Mouse (Mus musculus): ENCODE data around the gene Lypla2. TPM values are rescaled to one million over a fixed set of nuclear protein-coding genes. Genes with fewer than 3 reads are reported as not detected.
A peak's percentile ranks its signal among the peaks of the same experiment; 100 is the strongest.

The Lypla2 gene
- total and polyA plus RNA-seq, 3 experiments = 54.9 to 91.8 (median 57.2) TPM

GRCm38 (mm10) chr4:135995118-135995517 is 22.7 kb upstream of the Lypla2 start:
- Histone ChIP-seq H3K4me3 (replicated peaks in 1 of 3; ENCODE audit: low read depth in 2 of 3, low read length in 2 of 3, poor library complexity in 1 of 3) (no peak overlapping the region), H3K4me2 (ENCODE audit: insufficient read depth, low read depth, poor library complexity, severe bottlenecking) (no peak overlapping the region), H3K4me1 (ENCODE audit: control insufficient read depth in 1 of 2, insufficient read depth in 2 of 2) (no peaks in the 10 kb centered on the region), H3K9ac (ENCODE audit: insufficient read depth, low read depth) (no peak overlapping the region), H3K27me3 (replicated peaks) (no peaks in the 10 kb centered on the region), H3K36me3 (replicated peaks in 1 of 2; ENCODE audit: control insufficient read depth in 1 of 2, insufficient read depth in 1 of 2, low read length in 1 of 2) (no peaks in the 10 kb centered on the region), H3K27ac (ENCODE audit: insufficient read depth, low read depth) (no peak overlapping the region), H3K79me2 (replicated peaks; ENCODE audit: control insufficient read depth, extremely low read depth, insufficient read depth, poor library complexity, severe bottlenecking) (no peaks in the 10 kb centered on the region), H3K9me3 (replicated peaks; ENCODE audit: low read length) (peaks cover 15% of the 10 kb centered on the region)
- TF ChIP-seq BHLHE40 (IDR thresholded peaks at IDR 0.05; ENCODE audit: low read depth, low read length) = no peak
- no peak for TF ChIP-seq ZNF384 (IDR thresholded peaks at IDR 0.05; ENCODE audit: low read depth, low read length)
- TF ChIP-seq USF1 (IDR thresholded peaks at IDR 0.05; ENCODE audit: low read depth, low read length) = no peak
- TF ChIP-seq CHD1 (IDR thresholded peaks at IDR 0.05; ENCODE audit: low read depth, low read length) = no peak
- TF ChIP-seq MXI1 (IDR thresholded peaks at IDR 0.05; ENCODE audit: low read depth, low read length) = no peak
- DNase-seq (ENCODE audit: extremely low read depth) = no peak
- in situ Hi-C loops (cut with MboI; ENCODE audit: low pct_ligation_motif_present, low pct_unique_long_range_greater_than_20kb, low sequenced_read_pairs) = no loop called here
- dilution Hi-C loops (cut with MboI; ENCODE audit: extremely low pct_ligation_motif_present, extremely low pct_unique_long_range_greater_than_20kb, low sequenced_read_pairs) = no loop called here

- H3K36me3 ChIP-seq (replicated peaks in 1 of 2; ENCODE audit: control insufficient read depth in 1 of 2, insufficient read depth in 1 of 2, low read length in 1 of 2) = no peaks in the 10 kb centered on the region
- no peaks in the 10 kb centered on the region for H3K27me3 ChIP-seq (replicated peaks)
- no peak overlapping the region for H3K4me2 ChIP-seq (ENCODE audit: insufficient read depth, low read depth, poor library complexity, severe bottlenecking)
- dilution Hi-C loops (cut with MboI; ENCODE audit: extremely low pct_ligation_motif_present, extremely low pct_unique_long_range_greater_than_20kb, low sequenced_read_pairs) = no loop called here
- no peaks in the 10 kb centered on the region for H3K79me2 ChIP-seq (replicated peaks; ENCODE audit: control insufficient read depth, extremely low read depth, insufficient read depth, poor library complexity, severe bottlenecking)
- in situ Hi-C loops (cut with MboI; ENCODE audit: low pct_ligation_motif_present, low pct_unique_long_range_greater_than_20kb, low sequenced_read_pairs) = no loop called here
- H3K9ac ChIP-seq (ENCODE audit: insufficient read depth, low read depth) = no peak overlapping the region
- peaks cover 15% of the 10 kb centered on the region for H3K9me3 ChIP-seq (replicated peaks; ENCODE audit: low read length)
- H3K27ac ChIP-seq (ENCODE audit: insufficient read depth, low read depth) = no peak overlapping the region
- TF ChIP-seq E2F4 (IDR thresholded peaks at IDR 0.05; ENCODE audit: insufficient replicate concordance, low read depth, low read length) (no peak), ELF1 (IDR thresholded peaks at IDR 0.05; ENCODE audit: low read depth, low read length) (no peak), BHLHE40 (IDR thresholded peaks at IDR 0.05; ENCODE audit: low read depth, low read length) (no peak), MAZ (IDR thresholded peaks at IDR 0.05; ENCODE audit: low read depth, low read length) (no peak), MXI1 (IDR thresholded peaks at IDR 0.05; ENCODE audit: low read depth, low read length) (no peak)
- H3K4me3 ChIP-seq (replicated peaks in 1 of 3; ENCODE audit: low read depth in 2 of 3, low read length in 2 of 3, poor library complexity in 1 of 3) = no peak overlapping the region
- H3K4me1 ChIP-seq (ENCODE audit: control insufficient read depth in 1 of 2, insufficient read depth in 2 of 2) = no peaks in the 10 kb centered on the region
- DNase-seq (ENCODE audit: extremely low read depth) = no peak
Measured at GRCm38 (mm10) chr4:135993941-135994340, 21.5 kb upstream of the Lypla2 start.

GRCm38 (mm10) chr4:135987714-135988113 is 15.3 kb upstream of the Lypla2 start:
- TF ChIP-seq IRF4 (IDR thresholded peaks at IDR 0.05; ENCODE audit: low read depth, low read length) (no peak), NELFE (IDR thresholded peaks at IDR 0.05; ENCODE audit: low read depth, low read length) (no peak), MEF2A (IDR thresholded peaks at IDR 0.05; ENCODE audit: borderline replicate concordance, low read depth, low read length) (no peak), HCFC1 (IDR thresholded peaks at IDR 0.05; ENCODE audit: low read depth, low read length) (no peak), E2F4 (IDR thresholded peaks at IDR 0.05; ENCODE audit: insufficient replicate concordance, low read depth, low read length) (no peak), POLR2AphosphoS2 (IDR thresholded peaks at IDR 0.05; ENCODE audit: low read depth, low read length) (no peak), JUND (conservative IDR thresholded peaks at IDR 0.05; ENCODE audit: low read depth, low read length) (no peak), POLR2A (IDR thresholded peaks at IDR 0.05; ENCODE audit: low read depth, low read length) (no peak), ZC3H11A (IDR thresholded peaks at IDR 0.05; ENCODE audit: low read depth, low read length) (no peak), MYC (IDR thresholded peaks at IDR 0.05; ENCODE audit: low read depth, low read length) (no peak), USF2 (conservative IDR thresholded peaks at IDR 0.05; ENCODE audit: low read depth, low read length) (no peak), GABPA (IDR thresholded peaks at IDR 0.05; ENCODE audit: insufficient replicate concordance, low read depth, low read length) (no peak), ELF1 (IDR thresholded peaks at IDR 0.05; ENCODE audit: low read depth, low read length) (no peak), MXI1 (IDR thresholded peaks at IDR 0.05; ENCODE audit: low read depth, low read length) (no peak), SIN3A (IDR thresholded peaks at IDR 0.05; ENCODE audit: low read length) (no peak), JUN (IDR thresholded peaks at IDR 0.05; ENCODE audit: insufficient read depth, low read depth, low read length) (no peak), TBP (conservative IDR thresholded peaks at IDR 0.05; ENCODE audit: low read depth, low read length) (no peak), RCOR1 (conservative IDR thresholded peaks at IDR 0.05; ENCODE audit: low read depth, low read length) (no peak), MAFK (IDR thresholded peaks at IDR 0.05; ENCODE audit: insufficient replicate concordance, low read length) (no peak), CTCF (conservative IDR thresholded peaks at IDR 0.05 in 1 of 2, IDR thresholded peaks at IDR 0.05 in 1 of 2; ENCODE audit: low read depth in 2 of 2, low read length in 2 of 2) (no peak)
- DNase-seq (ENCODE audit: extremely low read depth) = no peak
- Histone ChIP-seq H3K4me2 (ENCODE audit: insufficient read depth, low read depth, poor library complexity, severe bottlenecking) (peak overlapping the region; percentile 82), H3K9ac (ENCODE audit: insufficient read depth, low read depth) (peak overlapping the region; percentile 70), H3K79me2 (replicated peaks; ENCODE audit: control insufficient read depth, extremely low read depth, insufficient read depth, poor library complexity, severe bottlenecking) (peaks cover 21% of the 10 kb centered on the region), H3K4me3 (replicated peaks in 1 of 3; ENCODE audit: low read depth in 2 of 3, low read length in 2 of 3, poor library complexity in 1 of 3) (peak overlapping the region in 2 of 3 experiments; percentile 62 to 99), H3K27ac (ENCODE audit: insufficient read depth, low read depth) (no peak overlapping the region), H3K27me3 (replicated peaks) (no peaks in the 10 kb centered on the region), H3K4me1 (ENCODE audit: control insufficient read depth in 1 of 2, insufficient read depth in 2 of 2) (peaks cover 2 to 26% of the 10 kb centered on the region in 2 experiments; a peak in 2 of 4 replicates), H3K36me3 (replicated peaks in 1 of 2; ENCODE audit: control insufficient read depth in 1 of 2, insufficient read depth in 1 of 2, low read length in 1 of 2) (peaks cover 17 to 28% of the 10 kb centered on the region in 2 experiments), H3K9me3 (replicated peaks; ENCODE audit: low read length) (peaks cover 7% of the 10 kb centered on the region)
- in situ Hi-C loops (cut with MboI; ENCODE audit: low pct_ligation_motif_present, low pct_unique_long_range_greater_than_20kb, low sequenced_read_pairs) (loop anchor here (5.0 kb wide), 1 partner anchor 45 kb away; no protein-coding TSS in a partner anchor), dilution Hi-C loops (cut with MboI; ENCODE audit: extremely low pct_ligation_motif_present, extremely low pct_unique_long_range_greater_than_20kb, low sequenced_read_pairs) (no loop called here)
